Mouse (Mus musculus) adrenal gland, adult 8-10 months (tissue): ENCODE measurements at regions not wholly inside any gene's neighbourhood (a gene's known extent, or its start where the extent isn't known, plus 50 kb on each side); places are given as distances from the start of the nearest gene placed in this dataset.

Source experiments
- DNase-seq: peaks from one replicate; pipeline ENCODE4 v3.0.0; 2022
- microRNA-seq, 2 experiments: library from miRNA; unstranded; fragments of <30 nt; microRNA quantifications; one replicate each; pipeline ENCODE4 v1.2.0; 2022

DNA sequence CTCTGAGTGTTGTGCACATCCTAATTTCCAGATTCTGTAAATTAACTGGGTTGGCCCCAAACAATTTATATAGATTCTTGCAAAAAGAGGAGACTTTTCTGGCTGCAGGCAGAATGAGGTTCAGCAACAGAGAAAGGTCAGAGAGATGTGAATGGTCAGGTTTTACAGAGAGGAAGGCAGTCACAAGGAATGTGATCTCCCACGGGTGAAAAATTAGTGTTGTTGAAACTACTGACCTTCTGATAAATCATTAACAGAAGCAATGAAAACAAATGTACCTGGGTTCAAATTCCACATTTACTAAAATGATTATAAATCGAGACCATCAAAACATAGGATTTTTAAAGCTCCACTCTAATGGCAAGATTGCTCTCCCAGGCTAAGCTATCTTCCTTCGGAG is 62.5 kb upstream of the Mpdz start:
- DNase-seq, result no peak

DNA sequence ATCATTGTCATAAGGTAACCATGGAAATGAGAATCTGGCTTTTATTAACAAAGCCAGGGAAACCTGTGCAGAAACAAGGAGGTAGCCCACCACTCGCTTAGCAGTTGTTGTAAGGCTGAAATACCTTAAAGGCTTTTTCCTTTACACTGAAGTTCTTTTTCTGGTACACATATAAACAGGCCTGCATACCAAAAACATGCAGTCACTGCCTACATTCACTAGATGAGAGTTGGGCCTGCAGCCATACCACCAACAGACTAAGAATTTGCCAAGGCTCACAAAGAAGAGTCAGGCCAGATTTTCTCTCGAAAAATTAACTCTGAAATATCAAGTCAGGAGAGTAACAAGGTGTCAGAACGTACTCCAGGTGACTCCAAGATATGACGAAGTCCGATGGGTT is 61.3 kb upstream of the Mpdz start:
- no peak for DNase-seq

DNA sequence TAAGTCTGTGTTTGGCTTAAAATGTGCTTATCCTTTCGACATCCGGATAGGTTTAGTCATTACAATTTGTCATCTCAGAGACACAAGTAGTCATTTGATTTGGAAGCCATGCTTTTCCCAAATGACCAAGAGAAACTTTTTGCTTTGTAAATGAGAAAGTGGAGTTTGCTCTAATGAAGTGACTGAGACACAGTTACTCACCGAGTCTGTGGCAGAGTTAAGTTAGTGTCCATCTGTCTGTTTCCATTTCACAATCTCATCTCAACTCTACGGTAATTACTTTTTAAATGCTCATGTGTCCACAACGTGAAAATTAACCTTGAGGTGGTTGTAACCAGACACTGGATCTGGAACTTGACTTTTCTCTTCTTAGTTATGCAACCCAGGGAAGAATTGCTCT is 59.2 kb upstream of the Mpdz start:
- DNase-seq, result no peak

DNA sequence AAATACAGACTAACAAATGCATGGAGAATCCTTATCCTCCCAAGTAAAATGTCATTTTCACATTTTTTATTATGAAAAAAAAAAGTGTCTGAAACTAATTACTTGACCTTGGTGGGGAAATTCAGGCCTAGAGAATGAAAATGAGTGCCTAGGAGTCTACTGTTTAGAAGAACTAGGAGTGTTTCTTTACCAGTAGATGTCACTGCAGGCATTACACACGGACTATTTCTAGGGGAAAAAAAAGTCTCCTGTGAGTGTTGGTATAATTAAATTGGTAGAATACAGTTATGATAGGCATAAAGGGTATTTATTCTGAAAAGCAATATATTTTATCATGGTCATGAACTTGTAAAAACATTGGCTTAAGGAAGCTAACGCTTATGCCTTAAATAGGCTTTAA is 55.5 kb upstream of the Mpdz start:
- no peak for DNase-seq

DNA sequence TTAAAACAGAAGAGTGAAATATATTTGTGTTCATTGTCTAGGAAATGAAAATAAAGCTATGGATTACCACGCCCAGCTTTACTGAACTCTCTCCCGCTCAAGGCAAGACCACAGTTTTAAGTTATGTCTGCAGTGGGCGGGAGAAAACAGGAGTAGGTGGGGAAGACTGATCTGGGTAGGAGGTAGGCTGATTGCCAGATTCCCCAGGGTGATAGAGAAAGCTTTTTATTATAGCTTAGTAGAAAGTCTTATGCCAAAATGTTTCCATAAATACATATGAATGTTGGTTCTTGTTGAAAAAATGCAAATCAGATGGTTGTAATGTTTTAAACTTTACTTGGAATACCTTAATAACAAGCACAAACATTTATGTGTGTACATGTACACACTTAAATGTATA is 50.2 kb upstream of the Mpdz start:
- DNase-seq, result no peak

Small RNA genes in the stretch of these regions (microRNA-seq; reads per million reads assigned to microRNA genes)
- 0 reads per million in 2 experiments for gene Gm22402
